Mouse (Mus musculus): ENCODE data around the gene Kat6b. TPM values are rescaled to one million over a fixed set of nuclear protein-coding genes. Genes with fewer than 3 reads are reported as not detected.

Gene Kat6b
- total RNA-seq, 2 experiments from 2014 or later = 60.3 to 62.0 TPM

GRCm38 (mm10) chr14:21558440-21559131 lies 77.4 kb downstream of the Kat6b start:
- no peak for DNase-seq (ENCODE audit: low spot score in 2 of 2)

GRCm38 (mm10) chr14:21559447-21559846 lies 78.2 kb downstream of the Kat6b start:
- no peak for DNase-seq (ENCODE audit: low spot score in 2 of 2)

- DNase-seq (ENCODE audit: low spot score in 2 of 2) = no peak
Measured at GRCm38 (mm10) chr14:21560481-21561209, 79.4 kb downstream of the Kat6b start.

- DNase-seq (ENCODE audit: low spot score in 2 of 2) = no peak
Measured at GRCm38 (mm10) chr14:21561396-21562065, 80.3 kb downstream of the Kat6b start.

GRCm38 (mm10) chr14:21563584-21564118 lies 82.4 kb downstream of the Kat6b start:
- DNase-seq (ENCODE audit: low spot score in 2 of 2) = no peak

GRCm38 (mm10) chr14:21565541-21566353 lies 84.5 kb downstream of the Kat6b start:
- DNase-seq (ENCODE audit: low spot score in 2 of 2) = no peak

GRCm38 (mm10) chr14:21567293-21567984 lies 86.2 kb downstream of the Kat6b start:
- no peak for DNase-seq (ENCODE audit: low spot score in 2 of 2)

- no peak for DNase-seq (ENCODE audit: low spot score in 2 of 2)
Measured at GRCm38 (mm10) chr14:21568821-21569220, 87.6 kb downstream of the Kat6b start.

GRCm38 (mm10) chr14:21574686-21575309 lies 93.6 kb downstream of the Kat6b start:
- no peak for DNase-seq (ENCODE audit: low spot score in 2 of 2)

GRCm38 (mm10) chr14:21576867-21577266 lies 95.6 kb downstream of the Kat6b start:
- no peak for DNase-seq (ENCODE audit: low spot score in 2 of 2)

GRCm38 (mm10) chr14:21581198-21581597 lies 100.0 kb downstream of the Kat6b start:
- DNase-seq (ENCODE audit: low spot score in 2 of 2) = no peak

- no peak for DNase-seq (ENCODE audit: low spot score in 2 of 2)
Measured at GRCm38 (mm10) chr14:21582301-21582700, 101.1 kb downstream of the Kat6b start.

- no peak for DNase-seq (ENCODE audit: low spot score in 2 of 2)
Measured at GRCm38 (mm10) chr14:21583051-21583450, 101.8 kb downstream of the Kat6b start.

- no peak for DNase-seq (ENCODE audit: low spot score in 2 of 2)
Measured at GRCm38 (mm10) chr14:21583868-21584267, 102.6 kb downstream of the Kat6b start.

- DNase-seq (ENCODE audit: low spot score in 2 of 2) = no peak
Measured at GRCm38 (mm10) chr14:21584468-21585135, 103.4 kb downstream of the Kat6b start.

- DNase-seq (ENCODE audit: low spot score in 2 of 2) = no peak
Measured at GRCm38 (mm10) chr14:21585491-21586251, 104.4 kb downstream of the Kat6b start.

- DNase-seq (ENCODE audit: low spot score in 2 of 2) = no peak
Measured at GRCm38 (mm10) chr14:21586481-21587118, 105.4 kb downstream of the Kat6b start.

- no peak for DNase-seq (ENCODE audit: low spot score in 2 of 2)
Measured at GRCm38 (mm10) chr14:21587931-21588330, 106.7 kb downstream of the Kat6b start.
